Mouse (Mus musculus): ENCODE data around the gene Rpl11.
"Not testable (repeated sequence)": the region's sequence is repeated elsewhere in the genome, so short reads cannot be mapped to it uniquely, and the experiment has no call there.

Gene Rpl11

DNA sequence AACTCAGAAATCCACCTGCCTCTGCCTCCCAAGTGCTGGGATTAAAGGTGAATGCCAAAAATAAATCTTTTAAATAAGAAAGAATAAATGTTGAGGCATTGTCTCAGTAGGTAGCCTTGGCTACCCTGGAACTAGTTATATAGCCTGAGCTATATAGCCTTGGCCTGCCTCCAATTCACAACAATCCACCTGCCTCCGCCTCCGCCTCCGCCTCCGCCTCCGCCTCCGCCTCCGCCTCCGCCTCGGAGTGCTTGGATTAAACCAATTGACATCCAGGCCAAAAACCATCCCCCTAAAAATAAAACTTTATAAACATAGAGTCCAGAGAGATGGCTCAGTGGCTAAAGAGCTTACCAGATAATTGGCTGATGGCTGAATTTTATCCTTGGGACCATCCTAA lies 30.3 kb downstream of the Rpl11 start:
- DNase-seq: no peak

GRCm38 (mm10) chr4:136021549-136022047 lies 31.6 kb downstream of the Rpl11 start, which contains the start of gene Eloa:
Gene Eloa (minus strand): TSS chr4:136021763.
- DNase-seq: peak; percentile 100

- peak in 1 of 2 experiments; percentile 41 for DNase-seq
Measured at GRCm38 (mm10) chr4:136020743-136021548, 32.3 kb downstream of the Rpl11 start.

DNA sequence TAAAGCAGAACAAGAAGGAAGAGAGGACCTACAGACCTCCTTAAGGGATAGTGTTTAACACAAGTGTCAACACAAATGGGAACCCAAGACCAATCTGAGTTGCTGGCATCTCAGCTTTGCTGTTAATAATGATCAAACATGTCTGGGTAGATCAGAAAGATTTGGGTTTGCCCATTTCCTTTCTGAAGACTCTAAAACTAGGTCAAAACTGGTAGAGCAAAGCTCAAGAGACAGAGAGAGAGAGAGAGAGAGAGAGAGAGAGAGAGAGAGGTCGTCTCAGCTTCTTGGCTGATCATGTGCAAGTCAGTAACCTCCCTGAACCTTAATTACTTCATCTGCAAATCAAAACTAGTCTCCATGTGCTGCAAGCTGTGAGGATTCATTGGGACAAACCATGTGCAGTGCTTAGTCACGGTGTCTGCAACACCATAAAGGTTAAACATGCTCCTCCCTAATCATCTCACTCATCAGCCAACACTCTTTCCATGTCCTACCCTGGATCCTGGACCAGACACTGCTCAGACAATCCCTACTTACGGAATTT lies 37.1 kb downstream of the Rpl11 start:
- DNase-seq: no peak

DNA sequence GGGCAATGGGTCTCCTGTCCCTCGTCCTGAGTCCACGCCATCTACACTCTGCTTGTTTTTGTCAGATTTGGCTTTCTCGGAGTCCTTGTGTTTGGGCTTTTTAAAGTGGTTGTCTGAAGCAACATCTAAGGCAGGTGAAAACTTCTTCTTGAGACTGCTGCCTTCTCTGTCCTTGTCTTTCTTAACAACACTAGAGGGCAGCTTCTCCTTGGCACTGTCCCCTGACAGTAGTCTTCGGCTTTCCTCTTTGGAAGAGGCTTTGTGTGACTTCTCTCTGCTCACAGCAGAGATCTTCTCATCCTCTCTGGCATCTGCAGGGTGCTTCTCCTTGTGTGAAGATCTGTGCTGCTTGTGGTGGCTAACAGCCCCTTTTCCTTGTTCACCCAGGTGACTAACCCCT lies 42.6 kb downstream of the Rpl11 start:
- DNase-seq: no peak

- DNase-seq: no peak
Measured at GRCm38 (mm10) chr4:136008782-136009447, 44.3 kb downstream of the Rpl11 start.

DNA sequence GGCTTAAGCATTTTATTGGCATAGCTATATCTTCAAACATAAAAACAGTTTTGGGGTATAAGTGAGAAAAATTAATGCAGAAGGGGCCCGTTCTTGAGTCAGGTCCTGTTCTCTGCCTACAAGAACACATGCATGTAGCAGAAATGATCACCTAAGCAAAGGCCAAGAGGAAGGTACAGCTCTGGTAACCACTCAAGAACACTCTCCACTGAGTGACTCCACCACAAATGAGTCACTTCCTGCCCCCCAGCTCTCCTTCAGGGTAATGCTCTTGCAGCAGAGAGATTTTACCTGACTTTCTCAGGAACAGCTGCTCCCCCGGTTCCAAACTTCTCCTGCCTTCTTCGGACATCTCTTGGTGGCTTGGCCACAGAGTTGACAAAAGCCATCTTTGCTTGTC lies 46.4 kb downstream of the Rpl11 start:
- no peak for DNase-seq

DNA sequence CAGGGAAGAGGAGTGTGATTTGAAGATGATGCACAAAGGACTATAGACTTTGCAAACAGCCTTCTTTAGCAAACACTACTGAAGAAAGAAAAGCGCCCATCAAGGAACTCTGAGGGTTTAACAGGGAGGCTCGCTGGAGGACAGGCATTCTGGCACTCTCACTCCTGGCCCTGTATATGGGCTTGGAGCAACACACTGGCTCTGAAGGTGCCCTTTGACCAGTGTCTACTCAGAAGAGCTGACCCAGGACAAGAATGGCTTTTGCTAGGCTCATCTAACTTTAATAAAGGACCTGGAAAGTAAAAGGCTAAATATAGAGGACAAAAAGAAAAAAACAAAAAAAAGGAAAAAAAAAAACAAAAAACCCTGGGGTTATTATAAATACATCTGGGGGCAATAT lies 48.3 kb downstream of the Rpl11 start:
- DNase-seq: no peak

DNA sequence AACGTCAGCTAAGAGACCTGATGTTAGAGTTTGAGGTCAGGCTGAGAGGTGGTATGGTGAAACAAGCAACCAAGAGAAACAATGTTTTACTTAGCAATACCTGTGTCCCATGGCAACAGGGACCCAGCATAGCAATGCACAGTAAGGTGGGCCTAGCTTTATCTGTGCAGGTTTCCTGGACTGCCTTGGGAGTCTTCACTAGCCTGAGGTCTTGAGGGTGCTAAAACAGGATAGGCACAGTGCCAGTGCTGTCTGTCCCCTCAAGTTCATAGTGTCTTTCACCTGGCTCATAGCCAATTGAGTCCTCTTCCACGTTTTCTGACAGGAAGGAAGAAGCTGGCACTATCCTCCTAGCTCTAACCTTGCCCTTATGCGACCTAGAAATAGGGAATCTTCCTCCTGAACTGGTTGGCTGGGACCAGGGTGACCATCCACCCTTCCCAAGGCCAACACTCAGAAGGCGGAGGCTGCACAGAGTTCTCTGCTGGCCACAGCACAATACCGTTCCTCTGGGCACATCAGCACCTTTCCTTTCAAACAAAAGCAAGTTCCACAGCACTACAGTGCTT lies 49.0 kb downstream of the Rpl11 start:
- DNase-seq: no peak

DNA sequence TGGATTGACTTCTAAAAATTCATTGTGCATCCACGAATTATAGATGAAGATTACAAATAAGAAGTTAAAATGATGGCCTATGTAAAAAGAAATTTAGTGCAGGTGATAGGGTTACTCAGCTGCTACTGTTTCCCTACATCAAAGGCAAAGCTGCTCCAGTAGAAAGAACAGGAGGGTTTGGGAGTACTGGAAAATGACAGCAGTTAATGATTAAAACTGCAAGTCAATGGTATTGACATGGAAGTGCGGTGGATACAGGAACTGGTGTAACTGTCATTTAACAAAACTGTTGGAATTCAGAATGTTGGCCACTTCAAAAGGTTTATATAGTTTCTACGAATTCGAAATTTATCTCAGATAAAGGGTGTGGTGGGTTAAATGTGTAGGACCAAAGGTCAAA lies 58.1 kb downstream of the Rpl11 start:
- no peak for DNase-seq

DNA sequence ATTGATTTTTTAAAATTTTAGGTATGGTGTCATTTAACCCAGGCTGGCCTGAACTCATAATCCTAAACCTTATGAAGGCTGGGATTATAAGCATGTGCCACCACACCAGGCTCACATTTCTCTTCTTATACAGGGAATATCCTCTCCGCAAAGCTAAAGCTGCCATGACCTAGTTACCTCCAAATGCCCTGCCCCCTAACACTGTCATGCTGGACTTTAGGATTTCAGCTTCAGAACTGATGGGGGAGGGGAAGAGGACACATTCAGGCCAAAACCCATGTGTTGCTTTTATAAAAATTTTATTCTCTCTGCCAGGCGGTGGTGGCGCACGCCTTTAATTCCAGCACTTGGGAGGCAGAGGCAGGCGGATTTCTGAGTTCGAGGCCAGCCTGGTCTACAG lies 59.3 kb downstream of the Rpl11 start:
- no peak for DNase-seq

GRCm38 (mm10) chr4:135987714-135988113 lies 65.5 kb downstream of the Rpl11 start:
- DNase-seq: no peak

DNA sequence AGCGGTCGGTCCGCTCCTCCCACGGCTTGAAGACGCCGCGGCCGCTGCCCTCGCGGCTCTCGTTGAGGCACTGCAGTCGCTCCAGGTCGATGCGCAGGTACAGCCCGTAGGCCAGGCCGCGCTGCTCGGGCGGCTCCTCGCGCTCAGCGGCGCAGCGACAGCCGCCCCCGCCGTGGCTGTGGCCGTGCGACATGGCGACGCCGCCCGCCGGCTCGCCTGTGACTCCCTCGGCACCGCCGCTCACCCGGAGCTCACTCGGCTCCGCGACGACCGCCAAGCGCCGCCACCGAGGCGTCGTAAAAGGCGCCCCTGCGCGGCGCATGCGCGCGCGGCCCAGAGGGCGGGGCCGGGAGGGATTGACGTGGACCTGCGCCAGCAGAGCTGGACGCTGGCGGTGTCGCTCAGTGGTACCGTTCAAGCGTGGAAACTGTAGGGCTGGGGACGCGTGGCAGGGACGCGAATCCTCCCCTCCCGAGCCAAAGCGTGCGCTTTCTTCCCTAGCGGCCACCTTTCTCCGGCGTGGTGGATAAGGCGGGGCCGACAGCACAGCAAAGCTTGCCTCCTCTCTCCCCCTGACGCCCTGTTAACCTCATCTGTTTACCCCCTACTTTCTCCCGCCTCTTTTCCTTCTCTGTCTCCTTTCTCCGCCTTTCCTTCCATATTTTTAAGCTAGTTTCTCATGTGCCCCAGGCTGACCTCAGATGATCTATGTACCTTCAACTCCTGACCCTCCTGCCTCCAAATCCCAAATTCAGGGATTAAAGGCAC lies 66.1 kb downstream of the Rpl11 start, which contains the start of gene Pithd1:
Pithd1 (minus strand) TSS at position 322 of the 768 bp plus-strand sequence.
- peak; percentile 88 for DNase-seq

- DNase-seq: no peak
Measured at GRCm38 (mm10) chr4:135986301-135986942, 66.8 kb downstream of the Rpl11 start.

DNA sequence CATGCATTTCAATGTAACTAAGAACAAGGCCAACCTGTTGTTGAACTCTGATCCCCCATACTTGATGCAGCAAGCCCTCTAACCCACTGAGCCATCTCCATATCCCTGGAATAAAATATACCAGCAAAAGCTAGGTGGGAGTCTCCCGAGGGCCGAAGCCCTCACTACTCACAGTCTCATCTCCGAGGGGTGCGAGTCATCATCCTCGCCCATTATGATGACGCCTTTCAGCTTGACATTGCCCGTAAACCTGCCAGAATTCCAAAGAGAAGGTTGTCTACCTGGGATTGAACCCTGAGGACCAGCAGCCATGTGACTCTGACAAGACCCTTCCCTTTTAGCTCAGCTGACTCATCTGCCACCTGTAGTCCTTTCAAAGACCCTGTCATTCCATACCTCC lies 67.5 kb downstream of the Rpl11 start:
- no peak for DNase-seq

GRCm38 (mm10) chr4:135985193-135985592 lies 68.0 kb downstream of the Rpl11 start:
- DNase-seq: no peak

DNA sequence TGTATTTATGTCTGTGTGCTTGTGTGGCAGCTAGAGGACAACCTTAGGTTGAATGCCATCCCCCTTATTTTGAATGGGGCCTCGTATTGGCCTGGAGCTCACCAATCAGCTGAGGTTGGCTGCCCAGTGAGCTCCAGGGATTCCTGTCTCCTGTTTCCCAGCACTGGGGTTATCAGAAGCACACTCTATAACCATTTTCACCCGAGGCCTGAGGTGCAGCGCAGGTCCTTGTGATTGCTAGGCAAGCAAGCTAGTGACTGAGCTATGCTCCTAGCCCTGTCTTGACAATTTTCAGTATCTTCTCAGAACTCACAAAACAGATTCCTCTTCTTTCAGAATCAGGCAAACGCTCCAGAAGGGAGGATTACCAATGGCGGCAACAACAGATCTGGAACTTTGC lies 68.7 kb downstream of the Rpl11 start:
- no peak for DNase-seq

DNA sequence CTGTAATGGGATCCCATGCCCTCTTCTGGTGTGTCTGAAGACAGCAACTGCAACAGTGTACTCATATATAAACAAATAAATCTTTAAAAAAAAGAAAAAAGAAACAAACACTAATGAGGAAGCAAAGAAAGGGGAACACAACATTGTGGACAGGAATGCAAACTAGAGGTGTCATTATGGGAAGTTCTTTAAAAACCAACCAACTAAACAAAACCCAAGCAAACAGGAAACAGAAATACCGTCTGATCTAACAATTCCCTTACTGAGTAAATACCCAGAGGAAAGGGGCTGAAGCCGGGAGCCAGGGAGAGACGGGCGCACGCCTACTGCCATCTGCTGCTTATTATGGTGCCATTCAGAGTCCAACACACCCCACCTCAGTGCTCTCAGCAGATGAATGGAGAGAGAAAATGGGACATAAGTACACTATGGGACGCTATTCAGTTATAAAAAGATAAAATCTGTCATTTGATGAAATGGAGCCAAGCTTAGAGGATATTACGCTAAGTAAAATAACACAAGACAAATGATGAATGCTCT lies 71.6 kb downstream of the Rpl11 start:
- no peak for DNase-seq

- DNase-seq: not testable (repeated sequence)
Measured at GRCm38 (mm10) chr4:135980223-135980622, 73.0 kb downstream of the Rpl11 start.

Data from thymus, adult 18-20 months (tissue).